Mouse (Mus musculus) frontal cortex, postnatal 25 days (tissue): ENCODE measurements around the gene Sphk2.
"Not testable (repeated sequence)": the region's sequence is repeated elsewhere in the genome, so short reads cannot be mapped to it uniquely, and the experiment has no call there.

Experiments used
- DNase-seq, 2 experiments: peaks; one replicate each; pipeline ENCODE4 v3.0.0; 2022; ENCODE audit warnings: low spot score in 2 of 2

Sphk2 gene

GRCm38 (mm10) chr7:45693921-45694591 lies 23.7 kb downstream of the Sphk2 start, which contains the start of gene Sec1:
Gene Sec1 (minus strand): TSS chr7:45694402.
- DNase-seq = no peak

GRCm38 (mm10) chr7:45692364-45692763 lies 25.4 kb downstream of the Sphk2 start:
- no peak for DNase-seq

- DNase-seq = no peak
These were observed 28.0 kb downstream of the Sphk2 start for GRCm38 (mm10) chr7:45689800-45690199.

- no peak for DNase-seq
These were observed 28.7 kb downstream of the Sphk2 start for GRCm38 (mm10) chr7:45689099-45689498.

- DNase-seq = no peak
These were observed 31.0 kb downstream of the Sphk2 start for GRCm38 (mm10) chr7:45686841-45687240.

- DNase-seq = no peak
These were observed 32.0 kb downstream of the Sphk2 start for GRCm38 (mm10) chr7:45685811-45686210.

GRCm38 (mm10) chr7:45683396-45684050 lies 34.3 kb downstream of the Sphk2 start, which contains the start of gene Ntn5:
Gene Ntn5 (plus strand): TSS chr7:45684022.
- no peak for DNase-seq

- DNase-seq = peak; percentile 73 to 80
These were observed 35.4 kb downstream of the Sphk2 start for GRCm38 (mm10) chr7:45682144-45683126.

GRCm38 (mm10) chr7:45681046-45681736 lies 36.6 kb downstream of the Sphk2 start:
- DNase-seq = no peak

GRCm38 (mm10) chr7:45679966-45680621 lies 37.7 kb downstream of the Sphk2 start:
- no peak for DNase-seq

GRCm38 (mm10) chr7:45678513-45678912 lies 39.3 kb downstream of the Sphk2 start:
- DNase-seq = no peak

GRCm38 (mm10) chr7:45677627-45678295 lies 40.0 kb downstream of the Sphk2 start:
- no peak for DNase-seq

GRCm38 (mm10) chr7:45668921-45669320 lies 48.9 kb downstream of the Sphk2 start:
- DNase-seq = no peak

- DNase-seq = no peak
These were observed 50.0 kb downstream of the Sphk2 start for GRCm38 (mm10) chr7:45667761-45668160.

GRCm38 (mm10) chr7:45666161-45666560 lies 51.6 kb downstream of the Sphk2 start, which contains the start of gene Fut2:
Gene Fut2 (minus strand): TSS chr7:45666394.
- DNase-seq = no peak

GRCm38 (mm10) chr7:45665303-45666138 lies 52.3 kb downstream of the Sphk2 start:
- no peak for DNase-seq

- DNase-seq = not testable (repeated sequence)
These were observed 56.1 kb downstream of the Sphk2 start for GRCm38 (mm10) chr7:45661702-45662101.

GRCm38 (mm10) chr7:45660746-45661478 lies 56.9 kb downstream of the Sphk2 start:
- DNase-seq = no peak
